Mouse (Mus musculus) liver, embryonic 16.5 days (tissue): ENCODE measurements around the gene Camk1d. TPM values are rescaled to one million over a fixed set of nuclear protein-coding genes. Genes with fewer than 3 reads are reported as not detected.

Experiments used
- ATAC-seq: fragments of 200-750 bp; cut with Nextera tagmentation; 2 replicates; pipeline ENCODE4 v1.8.0; 2017; ENCODE audit warnings: low read depth, mild to moderate bottlenecking, moderate number of reproducible peaks, moderate library complexity
- H3K27ac ChIP-seq: fragments of 300-500 bp; sonication (generic); 2 replicates; pipeline ENCODE4 v1.5.1; 2014; ENCODE audit warnings: mild to moderate bottlenecking, low read length
- H3K27me3 ChIP-seq: fragments of 300-500 bp; sonication (generic); 2 replicates; pipeline ENCODE4 v1.6.1; 2014; ENCODE audit warnings: low read depth, low read length, mixed read lengths; ENCODE audit not compliant: control insufficient read depth, insufficient read depth
- H3K36me3 ChIP-seq: fragments of 300-500 bp; sonication (generic); 2 replicates; pipeline ENCODE4 v1.6.1; 2014; ENCODE audit warnings: mild to moderate bottlenecking; ENCODE audit not compliant: control insufficient read depth, insufficient read depth
- H3K4me1 ChIP-seq: fragments of 300-500 bp; sonication (generic); 2 replicates; pipeline ENCODE4 v1.6.1; 2014; ENCODE audit warnings: low read depth, low read length, mixed read lengths; ENCODE audit not compliant: control insufficient read depth
- H3K4me2 ChIP-seq: fragments of 300-500 bp; sonication (generic); 2 replicates; pipeline ENCODE4 v1.6.1; 2014; ENCODE audit warnings: low read depth, low read length, mixed read lengths
- H3K4me3 ChIP-seq: fragments of 300-500 bp; sonication (generic); 2 replicates; pipeline ENCODE4 v1.5.1; 2014; ENCODE audit warnings: low read depth, mild to moderate bottlenecking, low read length
- H3K9ac ChIP-seq: fragments of 300-500 bp; sonication (generic); 2 replicates; pipeline ENCODE4 v1.6.1; 2014; ENCODE audit warnings: low read depth, low read length
- H3K9me3 ChIP-seq: fragments of 300-500 bp; sonication (generic); replicated peaks from 2 replicates; pipeline ENCODE4 v1.6.1; 2016; ENCODE audit warnings: low read length; ENCODE audit not compliant: control insufficient read depth
- WGBS: fragments of 180-500 bp; shearing (Covaris S2); extraction: QIAGEN DNeasy Blood & Tissue Kit; methylation state at CpG from one replicate; pipeline ENCODE4 v1.1.7; 2014; ENCODE audit not compliant: insufficient replicate concordance; 5-methylcytosine and 5-hydroxymethylcytosine counted together
- polyA plus RNA-seq: library from polyadenylated mRNA; unstranded; fragments of >200 nt; fragmentation: Nextera tagmentation; extraction: Ambion mirVana; gene quantifications from 2 replicates; pipeline ENCODE4 v1.2.1, GENCODE M21; 2015

Gene Camk1d
- polyA plus RNA-seq, 1 experiment from 2014 or later, result 1.3 TPM

- ATAC-seq, result no peak
- H3K9ac ChIP-seq, result no peak overlapping the region
- no peak overlapping the region for H3K4me3 ChIP-seq
- H3K4me1 ChIP-seq, result peaks cover 15% of the 10 kb centered on the region
- no peaks in the 10 kb centered on the region for H3K27me3 ChIP-seq
- H3K27ac ChIP-seq, result no peak overlapping the region
- H3K36me3 ChIP-seq, result no peaks in the 10 kb centered on the region
- no peak overlapping the region for H3K4me2 ChIP-seq
- 77% methylated on average over 8 of the region's 8 CpGs for WGBS
- no peaks in the 10 kb centered on the region for H3K9me3 ChIP-seq
These were observed 95.9 kb downstream of the Camk1d start for GRCm38 (mm10) chr2:5618361-5618896.

- Histone ChIP-seq H3K4me2 (no peak overlapping the region), H3K9ac (no peak overlapping the region), H3K27me3 (no peaks in the 10 kb centered on the region), H3K4me3 (no peak overlapping the region), H3K36me3 (no peaks in the 10 kb centered on the region), H3K27ac (no peak overlapping the region), H3K9me3 (no peaks in the 10 kb centered on the region), H3K4me1 (peaks cover 15% of the 10 kb centered on the region)
- WGBS, result 24% methylated on average over 3 of the region's 3 CpGs
- peak; percentile 74 for ATAC-seq
These were observed 99.4 kb downstream of the Camk1d start for GRCm38 (mm10) chr2:5614896-5615295.

- 69% methylated on average over 2 of the region's 2 CpGs for WGBS
These were observed 100.0 kb downstream of the Camk1d start for GRCm38 (mm10) chr2:5614308-5614705.

GRCm38 (mm10) chr2:5613651-5614307 is 100.5 kb downstream of the Camk1d start:
- Histone ChIP-seq H3K4me1 (peaks cover 15% of the 10 kb centered on the region), H3K4me2 (0 out of 2 replicates have a peak overlapping the region, but pooled peaks have one; percentile 14), H3K4me3 (no peak overlapping the region), H3K27ac (no peak overlapping the region), H3K36me3 (no peaks in the 10 kb centered on the region), H3K27me3 (no peaks in the 10 kb centered on the region), H3K9me3 (no peaks in the 10 kb centered on the region), H3K9ac (no peak overlapping the region)
- 0 out of 2 replicates have a peak, but pooled peaks have one; percentile 17 for ATAC-seq
- 33% methylated on average over 12 of the region's 12 CpGs for WGBS

More at GRCm38 (mm10) chr2:5614308-5614705, 100.0 kb downstream of the Camk1d start:
- Histone ChIP-seq H3K27ac (no peak overlapping the region), H3K9ac (no peak overlapping the region), H3K4me1 (peaks cover 15% of the 10 kb centered on the region), H3K36me3 (no peaks in the 10 kb centered on the region), H3K9me3 (no peaks in the 10 kb centered on the region), H3K4me2 (no peak overlapping the region), H3K27me3 (no peaks in the 10 kb centered on the region), H3K4me3 (no peak overlapping the region)
- no peak for ATAC-seq

GRCm38 (mm10) chr2:5611601-5612000 is 102.7 kb downstream of the Camk1d start:
- H3K9me3 ChIP-seq, result no peaks in the 10 kb centered on the region
- no peak overlapping the region for H3K4me2 ChIP-seq
- H3K36me3 ChIP-seq, result no peaks in the 10 kb centered on the region
- no peaks in the 10 kb centered on the region for H3K27me3 ChIP-seq
- no peak overlapping the region for H3K9ac ChIP-seq
- H3K4me3 ChIP-seq, result no peak overlapping the region
- no peak for ATAC-seq
- peaks cover 15% of the 10 kb centered on the region for H3K4me1 ChIP-seq
- WGBS, result 17% methylated on average over 1 of the region's 1 CpGs
- no peak overlapping the region for H3K27ac ChIP-seq

- no peak overlapping the region for H3K4me3 ChIP-seq
- H3K36me3 ChIP-seq, result no peaks in the 10 kb centered on the region
- no peak for ATAC-seq
- no peak overlapping the region for H3K9ac ChIP-seq
- H3K4me2 ChIP-seq, result no peak overlapping the region
- no peaks in the 10 kb centered on the region for H3K27me3 ChIP-seq
- H3K4me1 ChIP-seq, result peaks cover 15% of the 10 kb centered on the region
- H3K27ac ChIP-seq, result no peak overlapping the region
- no peaks in the 10 kb centered on the region for H3K9me3 ChIP-seq
- 68% methylated on average over 4 of the region's 4 CpGs for WGBS
These were observed 103.8 kb downstream of the Camk1d start for GRCm38 (mm10) chr2:5610521-5610920.

- Histone ChIP-seq H3K9ac (no peak overlapping the region), H3K27ac (no peak overlapping the region), H3K4me2 (no peak overlapping the region), H3K36me3 (no peaks in the 10 kb centered on the region), H3K4me1 (no peaks in the 10 kb centered on the region), H3K4me3 (no peak overlapping the region), H3K9me3 (no peaks in the 10 kb centered on the region), H3K27me3 (no peaks in the 10 kb centered on the region)
- no peak for ATAC-seq
- WGBS, result 73% methylated on average over 11 of the region's 11 CpGs
These were observed 106.1 kb downstream of the Camk1d start for GRCm38 (mm10) chr2:5607920-5608841.

GRCm38 (mm10) chr2:5605849-5606248 is 108.5 kb downstream of the Camk1d start:
- no peaks in the 10 kb centered on the region for H3K27me3 ChIP-seq
- no peak overlapping the region for H3K9ac ChIP-seq
- no peak overlapping the region for H3K4me2 ChIP-seq
- H3K4me1 ChIP-seq, result no peaks in the 10 kb centered on the region; the same call in 1 of the 2 replicates
- H3K4me3 ChIP-seq, result no peak overlapping the region
- no peaks in the 10 kb centered on the region for H3K9me3 ChIP-seq
- no peak overlapping the region for H3K27ac ChIP-seq
- 23% methylated on average over 3 of the region's 3 CpGs for WGBS
- no peaks in the 10 kb centered on the region for H3K36me3 ChIP-seq
- ATAC-seq, result no peak
